Mouse (Mus musculus): ENCODE results near the gene Dexi. TPM values are rescaled to one million over a fixed set of nuclear protein-coding genes. Genes with fewer than 3 reads are reported as not detected.
A peak's percentile ranks its signal among the peaks of the same experiment; 100 is the strongest.

The Dexi gene
- polyA plus RNA-seq, 1 experiment from 2014 or later, result 3.5 TPM

GRCm38 (mm10) chr16:10540763-10541597 lies 1.9 kb downstream of the Dexi start:
- 67% methylated on average over 16 of the region's 16 CpGs for WGBS (ENCODE audit: insufficient replicate concordance)

GRCm38 (mm10) chr16:10536961-10537360 lies 5.9 kb downstream of the Dexi start:
- 68% methylated on average over 3 of the region's 3 CpGs for WGBS (ENCODE audit: insufficient replicate concordance)
- no peaks in the 10 kb centered on the region for H3K9me3 ChIP-seq (replicated peaks)

More at GRCm38 (mm10) chr16:10540763-10541597, 1.9 kb downstream of the Dexi start:
- Histone ChIP-seq H3K4me3 (replicated peaks) (peak overlapping the region; percentile 83), H3K27ac (no peak overlapping the region), H3K27me3 (no peaks in the 10 kb centered on the region), H3K9ac (peak overlapping the region; percentile 88; the same call in 1 of the 2 replicates), H3K36me3 (no peaks in the 10 kb centered on the region), H3K4me2 (peak overlapping the region; percentile 100), H3K4me1 (replicated peaks) (peaks cover 49% of the 10 kb centered on the region), H3K9me3 (replicated peaks) (no peaks in the 10 kb centered on the region)
- no peak for ATAC-seq (ENCODE audit: low read depth)
- DNase-seq, result no peak

GRCm38 (mm10) chr16:10536323-10536722 lies 6.5 kb downstream of the Dexi start:
- Histone ChIP-seq H3K27me3 (no peaks in the 10 kb centered on the region), H3K4me2 (no peak overlapping the region), H3K4me1 (replicated peaks) (peaks cover 16% of the 10 kb centered on the region), H3K4me3 (replicated peaks) (no peak overlapping the region), H3K27ac (no peak overlapping the region), H3K36me3 (no peaks in the 10 kb centered on the region), H3K9me3 (replicated peaks) (no peaks in the 10 kb centered on the region), H3K9ac (no peak overlapping the region)
- DNase-seq (no peak), ATAC-seq (ENCODE audit: low read depth) (no peak)
- 52% methylated on average over 5 of the region's 5 CpGs for WGBS (ENCODE audit: insufficient replicate concordance)

More at GRCm38 (mm10) chr16:10536961-10537360, 5.9 kb downstream of the Dexi start:
- H3K27me3 ChIP-seq, result no peaks in the 10 kb centered on the region
- ATAC-seq (ENCODE audit: low read depth), result no peak
- DNase-seq, result no peak
- peaks cover 22% of the 10 kb centered on the region for H3K4me1 ChIP-seq (replicated peaks)
- H3K9ac ChIP-seq, result no peak overlapping the region
- no peak overlapping the region for H3K4me2 ChIP-seq
- no peak overlapping the region for H3K27ac ChIP-seq
- H3K36me3 ChIP-seq, result no peaks in the 10 kb centered on the region
- no peak overlapping the region for H3K4me3 ChIP-seq (replicated peaks)

- 0 out of 2 replicates have a peak, but pooled peaks cover 2% of the 10 kb centered on the region for H3K4me1 ChIP-seq (replicated peaks)
- H3K27me3 ChIP-seq, result no peaks in the 10 kb centered on the region
- ATAC-seq (ENCODE audit: low read depth) (no peak), DNase-seq (no peak)
- no peaks in the 10 kb centered on the region for H3K36me3 ChIP-seq
- no peak overlapping the region for H3K4me3 ChIP-seq (replicated peaks)
- H3K9ac ChIP-seq, result no peak overlapping the region
- whole genome bisulfite sequencing (ENCODE audit: insufficient replicate concordance), result 72% methylated on average over 7 of the region's 7 CpGs
- H3K9me3 ChIP-seq (replicated peaks), result no peaks in the 10 kb centered on the region
- no peak overlapping the region for H3K27ac ChIP-seq
- no peak overlapping the region for H3K4me2 ChIP-seq
Observed at GRCm38 (mm10) chr16:10534567-10534966, 8.3 kb downstream of the Dexi start.

- H3K27me3 ChIP-seq, result no peaks in the 10 kb centered on the region
- no peaks in the 10 kb centered on the region for H3K9me3 ChIP-seq (replicated peaks)
- H3K27ac ChIP-seq, result no peak overlapping the region
- H3K9ac ChIP-seq, result no peak overlapping the region
- no peaks in the 10 kb centered on the region for H3K4me1 ChIP-seq (replicated peaks)
- DNase-seq (no peak), ATAC-seq (ENCODE audit: low read depth) (no peak)
- no peak overlapping the region for H3K4me3 ChIP-seq (replicated peaks)
- no peaks in the 10 kb centered on the region for H3K36me3 ChIP-seq
- 63% methylated on average over 4 of the region's 4 CpGs for WGBS (ENCODE audit: insufficient replicate concordance)
- H3K4me2 ChIP-seq, result no peak overlapping the region
Observed at GRCm38 (mm10) chr16:10533781-10534180, 9.1 kb downstream of the Dexi start.

GRCm38 (mm10) chr16:10530179-10530578 lies 12.7 kb downstream of the Dexi start:
- no peak for ATAC-seq (ENCODE audit: low read depth)
- 80% methylated on average over 4 of the region's 4 CpGs for WGBS (ENCODE audit: insufficient replicate concordance)
- DNase-seq, result no peak

GRCm38 (mm10) chr16:10528382-10528781 lies 14.5 kb downstream of the Dexi start:
- Histone ChIP-seq H3K4me2 (no peak overlapping the region), H3K9ac (no peak overlapping the region), H3K4me1 (replicated peaks) (peaks cover 7% of the 10 kb centered on the region), H3K36me3 (no peaks in the 10 kb centered on the region), H3K27me3 (no peaks in the 10 kb centered on the region), H3K27ac (no peak overlapping the region), H3K4me3 (replicated peaks) (no peak overlapping the region), H3K9me3 (replicated peaks) (no peaks in the 10 kb centered on the region)
- ATAC-seq (ENCODE audit: low read depth) (no peak), DNase-seq (no peak)
- WGBS (ENCODE audit: insufficient replicate concordance), result 66% methylated on average over 3 of the region's 3 CpGs

More at GRCm38 (mm10) chr16:10530179-10530578, 12.7 kb downstream of the Dexi start:
- Histone ChIP-seq H3K36me3 (no peaks in the 10 kb centered on the region), H3K4me1 (replicated peaks) (peaks cover 3% of the 10 kb centered on the region), H3K27me3 (no peaks in the 10 kb centered on the region), H3K4me3 (replicated peaks) (no peak overlapping the region), H3K27ac (no peak overlapping the region), H3K4me2 (no peak overlapping the region), H3K9ac (no peak overlapping the region), H3K9me3 (replicated peaks) (no peaks in the 10 kb centered on the region)

- Histone ChIP-seq H3K4me2 (no peak overlapping the region), H3K36me3 (no peaks in the 10 kb centered on the region), H3K9me3 (replicated peaks) (no peaks in the 10 kb centered on the region), H3K27ac (no peak overlapping the region), H3K9ac (no peak overlapping the region), H3K4me3 (replicated peaks) (no peak overlapping the region), H3K27me3 (no peaks in the 10 kb centered on the region), H3K4me1 (replicated peaks) (peaks cover 7% of the 10 kb centered on the region)
- ATAC-seq (ENCODE audit: low read depth) (no peak), DNase-seq (no peak)
- WGBS (ENCODE audit: insufficient replicate concordance), result 79% methylated on average over 6 of the region's 6 CpGs
Observed at GRCm38 (mm10) chr16:10527046-10527644, 15.7 kb downstream of the Dexi start.

GRCm38 (mm10) chr16:10525610-10525980 lies 17.3 kb downstream of the Dexi start:
- no peak overlapping the region for H3K27ac ChIP-seq
- WGBS (ENCODE audit: insufficient replicate concordance), result 31% methylated on average over 2 of the region's 2 CpGs
- H3K27me3 ChIP-seq, result no peaks in the 10 kb centered on the region
- ATAC-seq (ENCODE audit: low read depth), result peak; percentile 46
- no peaks in the 10 kb centered on the region for H3K9me3 ChIP-seq (replicated peaks)
- H3K4me3 ChIP-seq (replicated peaks), result no peak overlapping the region
- H3K4me1 ChIP-seq (replicated peaks), result peaks cover 7% of the 10 kb centered on the region
- H3K9ac ChIP-seq, result no peak overlapping the region
- no peak for DNase-seq
- no peak overlapping the region for H3K4me2 ChIP-seq
- H3K36me3 ChIP-seq, result no peaks in the 10 kb centered on the region

GRCm38 (mm10) chr16:10524866-10525609 lies 17.8 kb downstream of the Dexi start:
- H3K27me3 ChIP-seq, result no peaks in the 10 kb centered on the region
- no peak overlapping the region for H3K9ac ChIP-seq
- H3K4me2 ChIP-seq, result no peak overlapping the region
- H3K27ac ChIP-seq, result no peak overlapping the region
- no peaks in the 10 kb centered on the region for H3K9me3 ChIP-seq (replicated peaks)
- 18% methylated on average over 4 of the region's 4 CpGs for WGBS (ENCODE audit: insufficient replicate concordance)
- ATAC-seq (ENCODE audit: low read depth) (peak; percentile 29; the same call in 1 of the 2 replicates), DNase-seq (no peak)
- H3K4me3 ChIP-seq (replicated peaks), result no peak overlapping the region
- peaks cover 7% of the 10 kb centered on the region for H3K4me1 ChIP-seq (replicated peaks)
- H3K36me3 ChIP-seq, result no peaks in the 10 kb centered on the region

- Histone ChIP-seq H3K4me1 (replicated peaks) (peaks cover 7% of the 10 kb centered on the region), H3K4me2 (no peak overlapping the region), H3K9ac (no peak overlapping the region), H3K36me3 (no peaks in the 10 kb centered on the region), H3K4me3 (replicated peaks) (no peak overlapping the region), H3K27ac (no peak overlapping the region), H3K9me3 (replicated peaks) (no peaks in the 10 kb centered on the region), H3K27me3 (no peaks in the 10 kb centered on the region)
- ATAC-seq (ENCODE audit: low read depth) (no peak), DNase-seq (no peak)
- 79% methylated on average over 8 of the region's 8 CpGs for WGBS (ENCODE audit: insufficient replicate concordance)
Observed at GRCm38 (mm10) chr16:10523650-10524049, 19.2 kb downstream of the Dexi start.
